Mouse (Mus musculus): ENCODE results near the gene Tbc1d10b.

DNA sequence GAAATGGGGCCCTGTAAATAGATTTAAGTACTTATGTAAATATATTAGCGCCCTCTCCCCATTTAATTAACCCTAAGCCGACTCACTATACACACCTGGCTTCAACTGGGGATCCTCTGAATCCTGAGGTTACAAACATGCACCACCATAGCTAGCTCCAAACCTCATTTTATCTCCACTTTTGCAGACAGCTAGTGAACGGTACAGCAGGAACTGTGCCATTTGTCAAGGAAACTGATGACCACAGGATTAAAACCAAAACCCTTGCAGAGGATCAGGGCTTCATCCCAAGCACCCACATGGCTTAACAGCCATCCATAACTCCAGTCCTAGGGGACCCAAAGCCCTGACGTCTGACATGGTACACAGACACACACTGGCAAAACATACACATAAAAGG is 46.7 kb upstream of the Tbc1d10b start:
- no peak for TF ChIP-seq POLR2A (IDR thresholded peaks at IDR 0.05; ENCODE audit: extremely low read depth, insufficient read depth, low read length)
- TF ChIP-seq CTCF (IDR thresholded peaks at IDR 0.05; ENCODE audit: low read depth, low read length), result no peak

All from liver, adult 2 months (tissue).